Mouse (Mus musculus) lung, postnatal 0 days (tissue): Measurements from ENCODE around the gene Prkca.

Experiments used
- CTCF ChIP-seq: IDR thresholded peaks from 2 replicates; pipeline ENCODE4 v1.5.1; 2016; ENCODE audit warnings: antibody characterized with exemption, mild to moderate bottlenecking
- EP300 ChIP-seq: IDR thresholded peaks from 2 replicates; pipeline ENCODE4 v1.6.1; 2016; ENCODE audit warnings: antibody characterized with exemption, mild to moderate bottlenecking, control low read depth

DNA sequence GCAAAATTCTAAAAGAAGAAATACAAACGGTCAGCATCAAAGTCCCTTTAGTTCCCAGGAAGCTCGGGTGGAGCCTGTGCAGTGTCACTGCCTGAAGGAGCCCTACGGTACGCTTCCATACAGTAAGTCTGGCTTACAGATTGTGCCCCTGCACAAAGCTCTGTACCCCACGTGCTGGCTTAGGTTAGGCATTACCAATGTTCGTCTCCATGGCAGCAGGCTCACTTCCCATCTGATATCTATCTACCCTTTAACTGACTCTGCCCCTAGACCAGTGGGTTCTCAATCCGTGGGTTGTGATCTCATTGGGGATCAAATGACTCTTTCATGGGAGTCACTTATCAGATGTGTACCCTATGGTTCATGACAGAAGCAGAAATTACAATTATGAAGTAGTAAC, 28.0 kb downstream of the Prkca start:
- TF ChIP-seq CTCF = no peak
- no peak for TF ChIP-seq EP300
